In genomic region chr13:44607316-44608285, GRCm38 (mm10) we compare ENCODE assay signal across 13 mouse cellular contexts.
DNase-seq lines count a peak whose midpoint lies in the region; TF ChIP-seq lines count a peak whose summit lies in the region.
"Had no signal": no experiment of that assay in that cellular context is flagged by ENCODE, and none has a peak within 500 bp of the region (broad histone marks: within the 10 kb centered on the region; RNA-seq: fewer than 3 reads in every experiment).

No protein-coding gene starts in this region.

- TF ChIP-seq POLR2A in thymus, adult 2 months (IDR thresholded peaks at IDR 0.05; ENCODE audit: control insufficient read depth, extremely low read depth, insufficient read depth, low read length, poor library complexity): no peak

- H3K27me3 ChIP-seq in thymus, adult 2 months (ENCODE audit: control insufficient read depth, insufficient read depth, low read length): no peaks in the 10 kb centered on the region
- H3K27me3 ChIP-seq: limb, embryonic 13.5 days; neural tube, embryonic 15.5 days; Patski had no signal

- no peak overlapping the region for H3K27ac ChIP-seq in thymus, adult 2 months (ENCODE audit: control insufficient read depth, insufficient read depth, low read length)
- H3K27ac ChIP-seq in layer of hippocampus, adult 2 months: no peak overlapping the region
- H3K27ac ChIP-seq: limb, embryonic 13.5 days; midbrain, embryonic 12.5 days; neural tube, embryonic 15.5 days had no signal

- peak; percentile 54 to 55 for DNase-seq in cerebellum, postnatal 10 days
- DNase-seq in cerebellum, adult 11 months: no peak
- peak; percentile 39 for DNase-seq in kidney, postnatal 10 days
- no peak for DNase-seq in kidney, adult 18-20 months
- DNase-seq in adipocyte (ENCODE audit: low spot score): peak; percentile 45
- DNase-seq in lung, postnatal 14 days: peak; percentile 55
- no peak for DNase-seq in thymus, adult 2 months
- DNase-seq in layer of hippocampus, adult 2 months (ENCODE audit: low spot score in 2 of 2): no peak
- DNase-seq: thymus, postnatal 4 days had no signal

- 86% methylated on average over 13 of the region's 13 CpGs for WGBS in thymus, adult 2 months

- no peak for TF ChIP-seq CTCF in thymus, adult 2 months (IDR thresholded peaks at IDR 0.05; ENCODE audit: borderline replicate concordance, control insufficient read depth, extremely low read depth, insufficient read depth, low read length, poor library complexity)
- TF ChIP-seq CTCF in layer of hippocampus, adult 2 months (conservative IDR thresholded peaks at IDR 0.05): no peak

- no peaks in the 10 kb centered on the region for H3K4me1 ChIP-seq in thymus, adult 2 months (replicated peaks; ENCODE audit: control insufficient read depth, insufficient read depth, low read length)
- H3K4me1 ChIP-seq: midbrain, embryonic 12.5 days; neural tube, embryonic 15.5 days had no signal

- no peaks in the 10 kb centered on the region for H3K36me3 ChIP-seq in thymus, adult 2 months (ENCODE audit: control insufficient read depth, insufficient read depth, low read length)
- H3K36me3 ChIP-seq: limb, embryonic 13.5 days; midbrain, embryonic 12.5 days; neural tube, embryonic 15.5 days had no signal

- no peak overlapping the region for H3K4me3 ChIP-seq in thymus, adult 2 months (ENCODE audit: control insufficient read depth, insufficient read depth, low read length)
- H3K4me3 ChIP-seq in layer of hippocampus, adult 2 months: no peak overlapping the region
- H3K4me3 ChIP-seq: limb, embryonic 13.5 days; midbrain, embryonic 12.5 days; neural tube, embryonic 15.5 days had no signal

Comparison
In these comparisons a context has a peak if more than half of its experiments do, and no peak if none do; other contexts are left out.
1. DNase-seq: peak in cerebellum, postnatal 10 days (2 of 2), kidney, postnatal 10 days (single experiment), adipocyte (single experiment) and lung, postnatal 14 days (single experiment); none in cerebellum, adult 11 months (single experiment), kidney, adult 18-20 months (single experiment), thymus, adult 2 months (single experiment) and layer of hippocampus, adult 2 months (0 of 2).